Mouse (Mus musculus): ENCODE measurements around the gene Gm9844. TPM values are rescaled to one million over a fixed set of nuclear protein-coding genes. Genes with fewer than 3 reads are reported as not detected.
"Not testable (repeated sequence)": the region's sequence is repeated elsewhere in the genome, so short reads cannot be mapped to it uniquely, and the experiment has no call there.

Gm9844 gene
- total RNA-seq, 1 experiment from 2014 or later: 1.4 TPM

DNA sequence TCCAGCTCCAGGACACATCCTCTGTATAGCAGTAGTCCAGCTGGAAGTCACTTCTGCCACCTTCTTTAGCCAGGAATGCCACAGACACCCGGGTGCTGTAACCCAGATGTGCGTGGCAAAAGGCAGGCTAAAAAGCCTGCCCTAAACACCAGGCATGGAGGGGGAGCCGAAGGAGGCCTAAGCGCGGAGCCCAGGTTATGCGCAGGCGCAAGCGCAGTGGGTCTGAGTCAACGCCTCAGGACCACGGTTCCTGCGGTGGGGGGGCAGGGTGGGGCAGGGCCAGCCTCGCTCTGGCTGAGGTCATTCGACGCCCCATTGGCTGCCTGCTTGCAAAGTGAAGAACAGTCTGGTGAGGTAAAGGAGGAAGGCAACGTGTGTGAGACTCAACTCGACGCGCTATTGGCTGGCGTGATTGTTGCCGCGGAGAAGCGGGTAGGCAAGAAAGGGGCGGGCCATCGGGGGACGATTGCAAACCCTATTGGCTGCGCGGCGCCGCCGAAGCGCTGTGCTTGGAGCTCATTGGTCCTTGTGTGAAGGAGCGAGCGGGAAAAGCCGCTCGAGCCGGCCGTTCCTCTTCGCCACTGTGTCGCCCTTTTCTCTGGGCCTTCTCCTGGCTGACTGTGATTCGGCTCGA lies 7.6 kb downstream of the Gm9844 start, which contains the start of the genes Lypd4 and Dmrtc2:
Lypd4 (minus strand) TSS at position 410 of the 634 bp plus-strand sequence.
Dmrtc2 (plus strand) TSS at position 526 of the 634 bp plus-strand sequence.
- DNase-seq: no peak

DNA sequence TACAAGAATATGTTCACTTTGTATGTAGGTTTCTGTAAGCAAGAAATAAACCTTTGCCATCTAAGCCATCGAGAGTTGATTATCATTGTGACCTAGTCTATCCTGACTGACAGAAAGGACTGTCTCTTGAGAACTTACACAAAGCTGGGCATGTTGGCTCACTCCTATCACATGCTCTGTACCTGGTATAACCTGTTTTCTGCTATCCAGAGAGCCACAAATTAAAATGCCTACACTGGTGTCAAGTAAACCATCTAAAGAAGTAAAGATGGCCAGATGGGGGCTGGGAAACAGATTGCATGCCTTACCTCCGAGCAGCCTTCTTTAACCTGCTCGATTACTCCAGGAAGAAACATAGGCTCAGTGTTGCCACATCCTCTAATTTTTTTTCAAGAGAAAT lies 15.6 kb downstream of the Gm9844 start:
- no peak for DNase-seq

DNA sequence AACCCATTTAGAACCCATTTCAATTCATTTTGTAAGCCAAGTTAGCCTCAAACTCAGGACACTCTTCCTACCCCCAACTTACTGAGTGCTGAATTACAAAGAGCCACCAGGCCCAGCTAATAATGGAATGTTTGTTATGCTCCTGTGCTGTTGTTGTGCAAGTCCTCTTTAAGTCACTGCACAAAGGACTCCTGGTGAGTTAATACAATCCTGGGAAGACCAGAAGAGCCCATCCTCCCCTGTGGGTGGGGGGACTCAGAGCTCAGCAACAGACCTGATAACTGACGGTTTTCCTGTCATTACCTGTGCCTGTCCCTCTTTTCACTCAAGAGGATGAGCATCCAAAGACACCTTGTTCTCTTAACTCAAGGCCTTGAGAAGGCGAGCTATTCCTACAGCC lies 17.6 kb downstream of the Gm9844 start:
- no peak for DNase-seq

DNA sequence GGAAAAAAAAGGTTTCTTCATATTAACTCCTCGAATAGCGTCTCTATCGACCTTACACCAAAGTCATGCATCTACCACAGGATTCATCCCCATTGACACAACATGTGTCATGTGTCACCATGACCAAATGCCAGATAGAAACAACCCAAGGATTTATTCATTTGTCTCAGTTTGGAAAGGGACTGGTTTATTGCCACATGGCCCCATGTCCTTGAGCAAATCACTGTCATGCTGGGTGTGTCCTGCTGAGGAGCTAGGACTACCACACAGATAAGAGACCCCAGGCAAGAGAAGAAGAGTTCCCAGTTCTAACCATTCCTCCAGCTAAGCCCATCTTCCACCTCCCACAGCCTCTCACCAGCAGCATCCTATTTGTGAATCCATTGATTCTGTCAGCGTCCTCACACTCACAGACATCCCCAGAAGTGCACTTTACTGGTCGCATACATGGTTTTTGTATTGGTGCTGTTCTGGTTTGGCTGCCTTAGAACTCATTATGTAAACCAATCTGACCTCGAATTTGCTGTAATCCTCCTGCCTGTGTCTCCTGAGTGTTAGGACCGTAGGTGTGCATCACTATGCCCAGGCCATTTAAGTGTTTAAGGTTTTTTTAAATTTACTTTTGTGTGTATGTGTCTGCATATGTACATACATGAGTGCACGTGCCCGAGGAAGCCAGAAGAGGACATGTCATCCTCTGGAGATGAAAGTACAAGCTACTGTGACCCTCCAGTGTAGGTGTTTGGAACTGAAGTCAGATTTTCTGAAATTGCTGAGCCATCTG lies 20.6 kb downstream of the Gm9844 start:
- peak; percentile 69 for DNase-seq

DNA sequence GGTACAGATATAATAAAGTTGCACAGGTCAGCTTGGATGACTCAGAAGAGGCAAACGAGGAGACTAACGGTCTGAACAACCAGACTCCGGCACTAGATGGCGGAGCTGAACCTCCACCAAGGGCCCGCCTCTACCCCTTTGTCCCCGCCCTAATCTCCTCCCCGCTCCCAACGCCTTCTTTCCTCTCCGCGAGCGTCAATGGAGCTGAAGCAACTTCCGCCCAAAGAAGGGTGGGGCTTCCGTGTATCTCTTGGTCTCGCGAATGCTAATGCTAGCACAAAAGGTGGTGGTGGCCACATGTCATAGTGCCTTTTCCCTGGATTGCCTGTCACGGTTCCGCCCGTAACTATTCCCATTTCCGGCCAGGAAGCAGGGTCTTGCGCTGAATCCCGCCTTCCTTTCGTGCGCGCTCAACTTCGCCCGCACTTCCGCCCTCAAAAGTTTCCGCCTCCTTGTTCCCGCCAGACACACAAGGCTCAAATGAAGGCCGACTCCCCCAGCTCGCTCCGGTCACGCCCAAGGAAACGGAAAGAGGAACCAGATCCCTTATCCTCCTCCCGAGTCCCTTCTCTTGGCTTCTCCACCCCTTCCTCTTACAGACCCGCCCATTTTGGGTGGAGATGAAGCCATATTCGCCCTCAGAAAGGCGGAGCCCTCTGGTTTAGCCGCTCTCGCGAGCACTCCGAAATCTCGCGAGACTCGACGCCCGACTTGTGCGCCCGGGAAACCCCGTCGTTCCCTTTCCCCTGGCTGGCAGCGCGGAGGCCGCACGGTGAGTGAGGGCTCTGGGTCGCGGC lies 22.1 kb downstream of the Gm9844 start, which contains the start of gene Rps19:
Rps19 (plus strand) TSS at position 476 of the 797 bp plus-strand sequence.
- peak; percentile 99 for DNase-seq

DNA sequence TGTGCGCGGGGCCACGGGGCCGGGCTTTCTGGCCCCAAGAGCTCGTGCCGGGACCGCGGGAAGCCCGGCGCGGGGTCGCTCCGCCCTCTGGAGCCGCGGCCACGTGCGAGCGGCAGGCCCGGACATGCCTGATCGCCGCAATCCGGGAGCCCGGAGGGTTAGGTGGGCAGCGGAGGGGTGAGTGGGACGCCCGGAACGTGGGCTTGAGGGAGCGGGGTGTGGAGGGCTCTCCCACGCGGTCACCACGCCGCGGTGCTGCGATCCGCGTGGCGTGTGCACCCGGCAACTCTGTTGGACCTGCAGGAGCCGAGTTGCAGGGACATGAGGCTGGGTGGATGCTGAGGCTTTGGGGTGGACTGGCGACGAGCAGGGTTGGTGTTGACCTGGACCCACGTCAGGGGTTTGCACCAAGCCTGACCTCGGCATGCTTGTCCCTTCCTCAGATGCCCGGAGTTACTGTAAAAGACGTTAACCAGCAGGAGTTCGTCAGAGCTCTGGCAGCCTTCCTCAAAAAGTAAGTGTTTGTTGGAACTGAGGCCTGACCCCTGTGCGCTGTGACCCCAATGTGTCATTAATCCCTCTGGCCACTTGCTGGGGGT lies 22.8 kb downstream of the Gm9844 start:
- DNase-seq: peak; percentile 59

DNA sequence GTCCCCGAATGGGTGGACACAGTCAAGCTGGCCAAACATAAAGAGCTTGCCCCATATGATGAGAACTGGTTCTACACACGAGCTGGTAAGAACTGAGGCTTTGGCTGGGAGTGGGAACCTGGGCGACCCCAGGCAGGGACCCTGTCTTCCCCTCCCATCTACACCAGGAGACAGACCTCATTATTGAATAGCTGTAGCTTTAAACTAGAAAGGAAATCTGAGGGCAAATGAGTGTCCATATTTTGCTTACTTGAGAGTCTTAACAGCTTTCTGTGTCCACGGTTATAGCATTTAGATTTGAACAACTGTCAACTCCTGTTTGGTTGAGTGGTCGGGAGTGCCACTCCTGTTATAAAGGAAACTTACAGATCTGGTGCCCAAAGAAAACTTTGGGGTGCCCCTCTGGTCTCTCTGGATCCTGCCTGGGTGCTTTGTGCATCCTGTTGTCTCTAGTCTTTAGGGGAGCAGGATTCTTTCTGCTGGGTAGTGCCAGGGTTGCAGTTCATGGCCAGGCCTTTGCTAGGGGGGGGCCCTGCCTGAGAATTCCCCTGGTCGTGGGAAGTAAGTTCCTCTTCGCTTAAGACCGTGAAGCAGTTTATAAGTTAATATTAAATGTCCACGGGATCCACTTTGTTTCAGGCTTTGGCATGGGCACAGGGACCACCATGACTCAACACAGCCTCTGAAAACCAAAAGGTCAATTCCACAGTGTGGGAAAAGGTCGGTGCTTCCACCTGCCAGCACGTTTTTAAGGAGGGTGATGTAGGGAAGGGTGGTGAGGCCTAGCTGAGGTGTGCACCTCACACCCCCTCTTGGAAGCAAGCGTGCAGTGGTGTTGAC lies 23.7 kb downstream of the Gm9844 start:
- no peak for DNase-seq

DNA sequence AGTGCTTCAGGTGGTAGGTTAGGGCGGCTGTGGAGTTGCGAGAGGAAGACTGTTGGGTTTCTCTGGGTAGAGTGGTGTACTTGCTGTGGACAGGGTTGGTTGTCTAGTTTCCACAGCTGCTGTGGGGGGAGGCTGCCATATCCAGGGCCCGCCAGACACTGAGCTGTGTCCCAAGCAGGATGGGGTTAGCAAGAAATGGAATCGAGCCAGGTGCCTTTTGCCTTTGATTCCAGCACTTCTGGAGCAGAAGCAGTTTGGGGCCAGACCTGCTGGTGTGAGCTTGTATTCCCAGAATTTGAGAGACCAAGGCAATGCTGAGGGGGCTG lies 24.3 kb downstream of the Gm9844 start:
- peak; percentile 59 for DNase-seq

DNA sequence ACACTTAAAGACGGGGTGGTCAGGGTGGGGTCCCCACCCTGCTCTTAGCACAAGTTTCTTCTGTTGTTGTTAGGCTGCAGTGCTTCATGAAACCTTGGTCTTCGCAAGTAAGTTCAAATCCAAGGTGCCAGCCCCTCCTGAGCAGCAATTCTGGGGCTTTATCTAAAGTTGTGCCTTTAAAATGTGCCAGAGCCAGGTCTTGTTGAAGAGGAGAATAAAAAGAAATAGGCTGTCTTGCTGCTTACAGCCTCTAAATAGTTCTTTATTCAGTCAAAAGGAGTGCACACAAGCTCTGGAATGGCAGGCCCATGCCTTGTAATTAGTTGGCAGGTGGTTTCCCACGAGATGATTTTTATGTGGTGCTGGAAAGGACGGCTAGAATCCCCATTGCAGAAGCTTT lies 25.1 kb downstream of the Gm9844 start:
- no peak for DNase-seq

DNA sequence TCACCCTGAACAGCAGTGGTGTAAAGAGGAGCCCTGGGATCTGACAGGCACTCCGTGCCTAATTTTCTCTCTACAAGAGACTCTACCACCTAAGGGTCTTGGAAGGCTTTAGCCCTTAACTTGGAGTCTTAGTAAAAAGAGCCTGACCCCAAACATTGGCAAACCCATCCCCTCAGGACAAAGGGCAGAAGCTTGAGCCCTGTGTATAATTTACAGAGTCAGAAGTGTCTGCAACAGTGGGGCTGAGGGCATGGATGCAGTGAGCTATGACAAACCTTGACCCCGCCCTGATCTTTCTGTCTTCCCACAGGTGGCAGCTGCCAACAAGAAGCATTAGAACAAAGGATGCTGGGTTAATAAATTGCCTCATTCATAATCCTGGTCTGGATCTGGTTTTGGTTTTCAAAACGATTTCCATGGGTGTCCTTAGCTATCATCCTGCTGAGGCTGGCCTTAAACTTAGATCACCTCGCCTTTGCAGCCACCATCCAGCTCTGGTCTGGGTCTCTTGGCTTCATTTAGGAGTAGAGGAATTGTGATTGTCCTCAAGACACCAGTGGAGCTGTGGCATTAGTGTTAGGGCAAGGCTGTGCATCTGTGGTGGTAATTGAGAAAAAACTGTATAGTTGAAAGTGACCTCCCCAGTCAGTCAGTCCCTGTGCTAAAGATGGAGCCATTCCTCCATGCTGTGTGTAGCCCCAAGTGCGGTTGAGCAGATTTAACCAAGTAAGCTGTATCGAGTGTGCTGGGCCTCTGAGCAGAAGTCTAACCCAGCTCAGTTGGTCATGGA lies 27.6 kb downstream of the Gm9844 start:
- no peak for DNase-seq

DNA sequence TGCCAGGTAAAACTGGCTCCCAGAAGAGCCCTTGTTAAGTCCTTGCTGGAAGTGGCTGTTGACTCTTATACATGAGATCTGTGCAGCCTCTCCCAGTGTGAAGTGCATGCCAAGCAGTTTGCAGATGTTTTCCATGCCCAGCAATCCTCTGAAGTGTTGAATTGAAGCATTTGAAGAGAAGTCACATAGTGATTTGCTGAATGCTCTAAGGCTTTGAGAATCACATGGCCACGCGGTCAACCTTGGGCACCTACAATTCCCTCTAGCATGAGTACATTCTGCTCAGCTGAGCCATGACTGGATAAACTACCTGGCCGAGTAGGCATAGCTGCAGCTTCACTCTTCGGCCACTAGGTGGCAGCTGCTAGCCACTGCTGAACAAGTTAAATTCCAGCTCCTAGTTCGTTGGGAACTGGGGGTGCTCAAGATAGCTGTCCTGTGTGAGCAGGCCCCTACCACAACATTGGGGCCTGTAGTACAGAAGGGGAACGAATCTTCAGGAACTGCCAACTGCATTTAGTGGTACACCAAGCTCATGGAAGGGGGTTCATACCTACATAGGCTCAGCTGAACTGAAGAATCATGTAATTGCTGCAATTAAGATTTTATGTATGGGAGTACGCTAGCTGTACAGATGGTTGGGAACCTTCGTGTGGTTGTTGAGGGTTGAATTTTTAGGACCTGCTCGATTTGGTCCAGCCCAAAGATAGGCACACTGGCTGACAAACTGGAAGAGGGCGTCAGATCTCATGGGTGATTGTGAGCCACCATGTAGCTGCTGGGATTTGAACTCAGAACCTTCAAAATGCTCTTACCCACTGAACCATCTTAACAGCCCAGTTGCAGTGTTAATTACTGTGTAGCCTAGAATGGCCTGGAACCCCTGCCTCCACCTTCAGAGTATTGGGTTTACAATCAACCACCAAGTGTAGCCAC lies 28.5 kb downstream of the Gm9844 start:
- peak; percentile 83 for DNase-seq

DNA sequence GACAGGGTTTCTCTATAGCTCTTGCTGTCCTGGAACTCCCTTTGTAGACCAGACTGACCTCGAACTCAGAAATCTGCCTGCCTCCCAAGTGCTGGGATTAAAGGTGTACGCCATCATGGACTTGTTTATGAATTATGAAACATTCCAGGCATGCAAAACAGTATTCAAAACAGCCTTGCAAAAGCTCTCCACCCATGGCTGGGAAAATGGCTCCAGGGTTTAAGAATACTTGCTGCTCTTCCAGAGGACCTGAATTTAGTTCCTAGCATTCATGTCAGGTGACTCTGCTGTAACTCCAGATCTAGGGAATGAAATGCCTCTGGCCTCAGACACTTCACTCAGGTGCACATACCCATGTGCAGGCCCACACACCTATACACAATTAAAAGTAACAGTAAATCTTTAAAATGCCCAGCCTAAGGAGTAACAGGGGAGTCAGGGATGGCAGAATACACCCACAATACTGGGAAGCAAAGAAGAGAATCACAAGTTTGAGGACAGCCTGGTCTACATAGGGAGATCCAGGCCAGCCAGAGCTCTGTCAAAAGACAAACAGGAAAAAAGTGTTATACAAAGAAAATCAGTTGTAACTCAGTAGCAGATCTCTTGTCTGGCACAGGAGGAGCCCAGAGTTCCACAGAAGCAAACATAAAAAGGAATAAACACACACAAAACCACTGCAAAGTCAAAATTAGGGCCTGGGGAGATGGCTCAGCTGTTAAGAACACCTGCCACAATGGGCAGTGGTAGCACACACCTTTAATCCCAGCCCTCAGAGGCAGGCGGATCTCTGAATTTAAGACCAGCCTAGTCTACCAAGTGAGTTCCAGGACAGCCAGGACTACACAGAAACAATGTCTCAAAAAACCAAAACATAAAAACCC lies 29.5 kb downstream of the Gm9844 start:
- no peak for DNase-seq

DNA sequence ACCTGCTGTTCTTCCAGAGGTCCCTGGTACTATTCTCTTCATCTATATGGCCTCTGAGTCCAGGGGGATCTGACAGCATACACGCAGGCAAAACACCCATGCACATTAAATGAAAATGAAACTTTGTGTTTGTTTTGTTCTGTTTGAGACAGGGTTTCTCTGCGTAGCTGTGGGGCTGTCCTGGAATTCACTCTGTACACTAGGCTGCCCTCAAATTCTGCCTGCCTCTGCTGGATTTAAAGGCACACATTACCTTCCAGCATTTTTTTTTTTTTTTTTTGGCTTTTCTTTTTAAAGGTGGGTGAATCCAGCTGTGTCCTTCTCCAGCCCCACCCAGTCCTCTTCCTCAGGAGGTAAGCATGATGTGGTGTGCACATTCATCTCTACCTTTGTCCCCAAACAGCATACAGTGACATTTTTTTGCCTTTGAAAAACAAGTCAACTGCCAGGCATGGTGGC lies 30.1 kb downstream of the Gm9844 start:
- DNase-seq: no peak

DNA sequence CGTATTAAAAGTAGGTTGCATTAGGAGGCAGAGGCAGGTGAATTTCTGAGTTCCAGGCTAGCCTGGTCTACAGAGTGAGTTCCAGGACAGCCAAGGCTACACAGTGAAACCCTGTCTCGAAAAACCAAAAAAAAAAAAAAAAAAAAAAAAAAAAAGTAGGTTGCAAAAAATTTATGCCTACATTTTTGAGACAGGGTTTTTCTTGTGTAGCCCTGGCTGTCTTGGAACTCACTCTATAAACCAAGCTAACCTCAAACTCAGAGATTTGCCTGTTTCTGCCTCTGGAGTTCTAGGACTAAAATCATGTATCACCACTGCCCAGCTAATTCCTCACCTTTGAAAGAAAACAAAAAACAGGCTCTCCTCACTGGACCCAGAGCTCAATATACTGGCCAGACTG lies 33.7 kb downstream of the Gm9844 start:
- DNase-seq: not testable (repeated sequence)

DNA sequence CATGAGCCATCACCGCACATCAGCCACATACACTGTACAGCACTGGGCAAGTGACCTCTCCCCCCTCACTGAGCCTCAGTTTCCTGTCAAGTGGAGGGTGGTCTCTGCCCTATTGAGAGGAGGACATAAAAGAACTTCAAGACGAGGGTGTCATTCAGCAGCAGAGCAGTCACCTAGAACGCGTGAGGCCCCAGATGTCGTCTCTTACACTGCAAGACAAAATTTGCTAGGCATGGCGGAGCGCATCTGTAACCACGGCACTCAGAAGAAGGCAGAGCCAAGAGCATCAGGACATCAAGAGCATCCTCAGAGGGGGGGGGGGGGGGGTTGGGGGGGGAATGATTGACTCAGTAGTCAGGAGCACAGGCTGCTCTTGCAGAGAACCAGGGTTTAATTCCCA lies 34.3 kb downstream of the Gm9844 start:
- DNase-seq: no peak

DNA sequence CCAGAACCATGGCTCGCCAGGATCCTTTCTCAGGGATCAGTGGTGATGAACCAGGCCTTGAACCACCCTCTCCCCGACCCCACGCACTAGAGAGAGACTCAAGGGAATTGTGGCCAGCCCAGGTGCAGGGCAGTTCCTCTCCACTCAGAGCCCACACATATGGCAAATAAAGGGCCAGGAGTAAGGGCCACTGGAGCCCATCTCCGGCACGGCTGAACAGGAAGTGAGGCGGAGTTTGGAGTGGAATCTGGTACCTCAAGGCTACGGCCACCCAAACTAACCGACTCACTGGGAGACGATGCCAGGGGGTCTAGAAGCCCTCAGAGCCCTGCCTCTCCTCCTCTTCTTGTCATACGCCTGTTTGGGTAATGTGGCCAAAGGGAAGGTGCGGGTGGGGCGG lies 35.2 kb downstream of the Gm9844 start, which contains the start of gene Cd79a:
Cd79a (plus strand) TSS at position 158 of the 400 bp plus-strand sequence.
- DNase-seq: peak; percentile 34

DNA sequence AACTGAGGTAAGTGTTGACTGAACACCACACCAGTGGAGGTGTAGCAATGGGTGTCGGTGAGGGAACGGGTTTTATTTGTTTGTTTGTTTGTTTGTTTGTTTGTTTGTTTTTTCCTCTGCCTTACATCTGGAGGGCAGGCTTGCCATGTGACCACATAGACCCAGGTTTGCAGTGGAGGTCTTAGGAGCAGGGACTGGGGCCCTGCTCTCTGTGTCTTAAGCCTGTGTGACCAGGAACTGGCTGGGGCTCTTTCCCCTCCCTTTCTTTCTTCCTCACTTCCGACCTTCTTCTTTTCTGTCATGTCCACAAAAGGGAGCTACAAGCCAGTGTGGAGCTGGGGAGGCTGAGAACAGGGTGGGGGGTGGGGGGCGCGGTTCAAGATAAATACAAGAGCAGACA lies 35.9 kb downstream of the Gm9844 start:
- DNase-seq: no peak

DNA sequence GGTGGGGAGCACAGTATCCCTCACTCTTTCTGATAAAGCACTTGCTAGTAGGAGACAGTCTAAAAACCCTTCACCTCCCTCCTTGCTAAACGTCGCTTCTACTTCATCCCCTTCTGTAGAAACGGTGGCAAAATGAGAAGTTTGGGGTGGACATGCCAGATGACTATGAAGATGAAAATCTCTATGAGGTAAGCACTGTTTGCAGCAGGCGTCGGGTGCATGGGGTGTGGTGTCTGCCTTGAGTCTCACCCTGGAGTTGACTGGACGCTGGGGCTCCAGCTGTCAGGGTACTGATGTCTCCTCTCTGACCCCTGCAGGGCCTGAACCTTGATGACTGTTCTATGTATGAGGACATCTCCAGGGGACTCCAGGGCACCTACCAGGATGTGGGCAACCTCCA lies 39.1 kb downstream of the Gm9844 start:
- no peak for DNase-seq
